Mouse (Mus musculus) bone marrow, adult 2 months (tissue): ENCODE data around the gene Eif4ebp2.

ENCODE experiments used
- CTCF ChIP-seq: fragments of 200-500 bp; IDR thresholded peaks from 2 replicates; pipeline ENCODE4 v1.5.1; 2011; ENCODE audit warnings: low read length, control low read depth; ENCODE audit not compliant: control insufficient read depth, insufficient read depth
- POLR2A ChIP-seq: fragments of 200-500 bp; IDR thresholded peaks from 2 replicates; pipeline ENCODE4 v1.6.1; 2011; ENCODE audit warnings: low read depth, mild to moderate bottlenecking, control low read depth, low read length, borderline replicate concordance; ENCODE audit not compliant: control insufficient read depth

DNA sequence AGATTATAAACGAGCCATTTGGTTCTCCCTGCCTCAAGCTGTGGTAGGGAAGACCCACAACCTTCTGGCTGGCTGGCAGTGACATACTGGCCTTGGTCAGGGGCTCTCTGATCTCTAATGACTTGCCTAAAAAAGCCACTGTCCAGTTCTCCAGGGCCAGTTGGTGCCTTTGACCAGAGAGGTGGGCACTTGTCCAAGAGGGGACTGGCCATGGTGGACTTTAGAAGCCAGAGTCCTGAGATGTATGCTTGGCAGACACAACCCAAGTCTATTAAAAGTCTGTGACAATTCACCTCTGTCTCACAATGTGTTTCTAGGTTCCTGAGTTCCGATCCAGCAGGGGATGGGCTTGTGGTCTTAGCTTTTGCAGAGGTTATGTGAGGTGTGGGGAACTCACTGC lies 27.4 kb downstream of the Eif4ebp2 start:
- TF ChIP-seq CTCF: no peak
- no peak for TF ChIP-seq POLR2A
